Mouse (Mus musculus) spleen, adult 2 months (tissue): ENCODE measurements around the gene N4bp2. TPM values are rescaled to one million over a fixed set of nuclear protein-coding genes. Genes with fewer than 3 reads are reported as not detected.
"Not testable (repeated sequence)": the region's sequence is repeated elsewhere in the genome, so short reads cannot be mapped to it uniquely, and the experiment has no call there.

ENCODE experiments used
- DNase-seq, 2 experiments: peaks; one replicate each; pipeline versions ENCODE4 v3.0.0 to v3.0.0-alpha.2; 2012 to 2021; ENCODE audit warnings: low spot score in 2 of 2, low read depth in 1 of 2
- H3K27ac ChIP-seq: fragments of 200-500 bp; 2 replicates; pipeline ENCODE4 v1.5.1; 2012; ENCODE audit warnings: low read length, inconsistent platforms; ENCODE audit not compliant: insufficient read depth
- H3K27me3 ChIP-seq: fragments of 200-500 bp; 2 replicates; pipeline ENCODE4 v1.6.1; 2012; ENCODE audit warnings: mild to moderate bottlenecking, moderate library complexity, low read length, inconsistent platforms; ENCODE audit not compliant: control insufficient read depth, insufficient read depth
- H3K36me3 ChIP-seq: fragments of 200-500 bp; 2 replicates; pipeline ENCODE4 v1.6.1; 2012; ENCODE audit warnings: mild to moderate bottlenecking, low read length, inconsistent platforms; ENCODE audit not compliant: control insufficient read depth, insufficient read depth
- H3K4me1 ChIP-seq: fragments of 200-500 bp; 2 replicates; pipeline ENCODE4 v1.6.1; 2011; ENCODE audit warnings: inconsistent platforms; ENCODE audit not compliant: control insufficient read depth, insufficient read depth, insufficient read length
- H3K4me3 ChIP-seq: fragments of 200-500 bp; 2 replicates; pipeline ENCODE4 v1.5.1; 2011; ENCODE audit warnings: mild to moderate bottlenecking, inconsistent platforms; ENCODE audit not compliant: insufficient read depth, insufficient read length; ENCODE audit errors: extremely low read depth
- CTCF ChIP-seq: fragments of 200-500 bp; IDR thresholded peaks from 2 replicates; pipeline ENCODE4 v1.5.1; 2011; ENCODE audit warnings: mild to moderate bottlenecking, inconsistent platforms; ENCODE audit not compliant: insufficient read depth, insufficient read length, insufficient replicate concordance; ENCODE audit errors: extremely low read depth
- POLR2A ChIP-seq: fragments of 200-500 bp; IDR thresholded peaks from 2 replicates; pipeline ENCODE4 v1.6.1; 2011; ENCODE audit warnings: low read depth, low read length, inconsistent platforms
- WGBS: fragments of 180-500 bp; shearing (Covaris S2); methylation state at CpG from one replicate; pipeline ENCODE4 v1.1.7; 2018; 5-methylcytosine and 5-hydroxymethylcytosine counted together
- polyA plus RNA-seq: library from polyadenylated mRNA; depleted of rRNA; stranded (reverse); fragments of >200 nt; gene quantifications from 2 replicates; pipeline ENCODE4 v1.2.3, GENCODE M21; 2012; rRNA removed

N4bp2 gene
- polyA plus RNA-seq, result 7.3 and 8.7 TPM in 2 replicates

DNA sequence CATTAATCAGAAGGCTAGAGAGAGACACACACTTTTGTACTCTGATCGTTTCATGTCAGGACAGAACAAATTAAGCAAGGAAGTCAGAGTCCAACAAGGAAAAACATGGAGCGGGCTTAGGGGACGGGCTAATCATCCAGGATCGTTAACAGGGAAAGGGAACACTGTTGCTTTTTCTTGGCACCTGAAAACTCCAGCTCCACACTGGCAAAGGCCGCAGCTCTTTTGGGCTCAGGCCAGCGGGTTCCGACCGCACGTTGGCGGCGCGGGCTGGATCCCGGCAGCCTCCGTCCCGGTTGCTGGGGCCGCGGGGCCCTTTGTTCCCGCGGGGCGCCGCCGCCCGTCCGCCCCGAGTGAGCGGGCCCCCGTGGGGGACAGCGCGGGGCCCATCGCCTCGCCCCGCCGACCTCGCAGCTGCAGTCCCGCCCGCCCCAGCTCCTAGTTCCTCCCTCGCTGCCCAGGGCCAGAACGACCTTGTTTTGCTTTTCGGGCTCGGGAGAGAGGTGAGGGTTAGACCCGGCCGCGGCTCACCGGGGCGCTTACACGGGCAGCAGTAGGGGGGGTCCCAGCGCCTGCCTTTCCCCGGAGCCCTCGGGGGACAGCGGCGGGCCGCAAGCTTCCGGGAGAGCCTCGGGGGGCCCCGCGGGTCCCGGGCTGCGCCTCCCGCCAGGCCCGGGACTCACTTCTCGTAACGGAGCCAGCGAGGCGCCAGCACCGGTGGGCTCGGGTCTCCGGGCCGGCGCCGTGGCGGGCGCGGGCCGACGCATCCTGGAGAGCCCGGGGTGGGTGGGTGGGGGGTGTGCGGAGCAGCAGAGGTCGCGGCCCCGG lies at the start of gene N4bp2:
Gene N4bp2, plus strand, starts transcription at position 434 of the 828 bp plus-strand sequence.
- H3K4me1 ChIP-seq, result peaks cover 3% of the 10 kb centered on the region; the same call in 1 of the 2 replicates
- under 1% methylated on average over 76 of the region's 80 CpGs for WGBS
- H3K36me3 ChIP-seq, result no peaks in the 10 kb centered on the region
- H3K27me3 ChIP-seq, result peaks cover 2% of the 10 kb centered on the region; the same call in 1 of the 2 replicates
- TF ChIP-seq POLR2A (no peak), CTCF (no peak)
- DNase-seq, result peak; percentile 29 to 76
- H3K4me3 ChIP-seq, result peak within 1 kb of the TSS; percentile 74
- H3K27ac ChIP-seq, result peak within 1 kb of the TSS; percentile 99

DNA sequence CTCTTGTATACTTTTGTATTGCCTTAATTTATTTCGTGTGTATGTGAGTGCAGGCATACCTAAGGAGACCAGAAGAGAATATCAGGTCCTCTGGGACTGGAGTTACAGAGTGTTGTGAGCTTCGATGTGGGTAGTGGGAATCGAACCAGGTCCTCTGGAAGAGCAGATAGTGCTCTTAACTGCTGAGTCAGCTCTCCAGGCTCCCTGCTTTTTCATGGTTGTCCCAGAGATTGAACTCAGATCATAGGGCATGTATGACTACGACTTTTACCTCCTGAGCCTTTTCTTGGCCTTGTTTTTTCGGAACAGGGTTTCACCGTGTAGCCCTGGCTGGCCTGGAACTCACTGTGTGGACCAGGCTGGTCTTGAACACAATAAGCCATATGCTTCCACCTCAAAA lies 48.2 kb upstream of the N4bp2 start:
- no peak overlapping the region for H3K27ac ChIP-seq
- H3K4me3 ChIP-seq, result no peak overlapping the region
- no peaks in the 10 kb centered on the region; the same call in 1 of the 2 replicates for H3K4me1 ChIP-seq
- no peak for DNase-seq
- WGBS, result 91% methylated on average over 6 of the region's 6 CpGs
- no peak for TF ChIP-seq POLR2A
- TF ChIP-seq CTCF, result no peak
- no peaks in the 10 kb centered on the region for H3K27me3 ChIP-seq
- no peaks in the 10 kb centered on the region for H3K36me3 ChIP-seq

DNA sequence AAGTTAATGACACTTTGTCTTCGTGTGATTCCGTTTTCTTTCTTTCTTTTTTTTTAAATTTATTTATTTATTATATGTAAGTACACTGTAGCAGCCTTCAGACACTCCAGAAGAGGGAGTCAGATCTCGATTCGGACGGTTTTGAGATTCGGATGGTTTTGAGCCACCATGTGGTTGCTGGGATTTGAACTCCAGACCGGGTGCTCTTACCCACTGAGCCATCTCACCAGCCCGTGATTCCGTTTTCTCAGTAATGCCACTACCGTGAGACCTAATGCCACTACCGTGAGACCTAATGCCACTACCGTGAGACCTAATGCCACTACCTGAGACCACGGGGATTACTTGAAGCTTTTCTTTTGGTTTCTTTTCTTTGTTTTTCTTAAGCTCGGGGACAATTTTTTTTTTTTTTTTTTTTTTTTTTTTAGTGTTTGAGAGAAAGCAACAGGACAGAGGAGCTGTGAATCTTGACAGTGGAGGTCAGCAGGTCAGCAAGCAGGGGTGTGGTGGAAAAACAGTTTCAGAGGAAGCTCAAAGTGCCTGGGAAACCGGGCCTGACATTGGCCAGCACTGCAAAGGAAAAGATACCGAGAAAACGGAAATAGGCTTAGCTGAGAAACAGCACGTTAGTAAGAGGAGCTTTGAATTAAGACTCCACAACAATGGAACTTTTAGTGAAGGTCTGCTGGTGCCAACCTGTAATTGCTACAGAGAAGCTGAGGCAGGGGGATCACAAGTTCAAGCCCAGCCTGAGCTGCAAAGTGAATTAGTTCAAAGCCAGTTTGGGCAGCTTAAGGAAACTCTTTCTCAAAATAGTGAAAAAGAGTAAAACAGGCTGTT lies 46.0 kb upstream of the N4bp2 start:
- TF ChIP-seq POLR2A, result no peak
- no peak for TF ChIP-seq CTCF

DNA sequence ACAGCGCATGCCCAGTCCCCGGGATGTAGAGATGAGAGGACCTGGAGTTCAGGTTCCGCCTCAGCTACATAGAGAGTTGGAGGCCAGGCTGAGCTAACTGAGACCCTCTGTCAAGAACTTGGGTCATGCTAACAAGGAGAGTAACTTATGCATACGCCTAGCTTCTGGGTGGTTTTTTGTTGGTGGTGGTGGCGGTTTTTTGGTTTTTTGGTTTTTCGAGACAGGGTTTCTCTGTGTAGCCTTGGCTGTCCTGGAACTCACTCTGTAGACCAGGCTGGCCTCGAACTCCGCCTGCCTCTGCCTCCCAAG lies 45.5 kb upstream of the N4bp2 start:
- H3K27ac ChIP-seq, DNase-seq, H3K27me3 ChIP-seq, H3K4me1 ChIP-seq, H3K36me3 ChIP-seq, H3K4me3 ChIP-seq: not testable (repeated sequence)
- WGBS, result 92% methylated on average over 8 of the region's 8 CpGs

More for the DNA sequence above, 46.0 kb upstream of the N4bp2 start:
- Histone ChIP-seq H3K27me3 (no peaks in the 10 kb centered on the region), H3K27ac (no peak overlapping the region), H3K36me3 (no peaks in the 10 kb centered on the region), H3K4me1 (no peaks in the 10 kb centered on the region; the same call in 1 of the 2 replicates), H3K4me3 (no peak overlapping the region)
- WGBS, result 75% methylated on average over 18 of the region's 18 CpGs
- DNase-seq, result no peak

DNA sequence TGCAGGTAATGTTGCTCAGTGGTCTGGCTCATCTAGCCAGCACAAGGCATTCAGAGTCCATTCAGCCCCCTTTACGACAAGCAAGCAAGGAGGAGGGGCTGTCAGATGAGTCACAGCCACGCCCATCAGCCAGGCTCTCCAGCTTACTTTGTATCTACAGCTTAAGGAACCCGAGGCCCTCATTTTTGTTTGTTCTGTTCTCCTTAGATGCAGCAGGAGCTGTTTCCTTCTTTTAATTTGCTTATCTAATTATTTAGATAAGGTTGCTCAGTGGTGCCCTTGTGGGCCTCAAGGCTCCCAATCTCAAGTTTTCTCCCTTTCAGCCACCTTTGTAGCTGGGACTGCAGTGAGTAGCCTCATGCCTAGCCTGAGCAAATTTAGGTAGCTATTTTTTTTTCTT lies 45.0 kb upstream of the N4bp2 start:
- no peak for DNase-seq
- TF ChIP-seq CTCF, result no peak
- no peaks in the 10 kb centered on the region; the same call in 1 of the 2 replicates for H3K4me1 ChIP-seq

DNA sequence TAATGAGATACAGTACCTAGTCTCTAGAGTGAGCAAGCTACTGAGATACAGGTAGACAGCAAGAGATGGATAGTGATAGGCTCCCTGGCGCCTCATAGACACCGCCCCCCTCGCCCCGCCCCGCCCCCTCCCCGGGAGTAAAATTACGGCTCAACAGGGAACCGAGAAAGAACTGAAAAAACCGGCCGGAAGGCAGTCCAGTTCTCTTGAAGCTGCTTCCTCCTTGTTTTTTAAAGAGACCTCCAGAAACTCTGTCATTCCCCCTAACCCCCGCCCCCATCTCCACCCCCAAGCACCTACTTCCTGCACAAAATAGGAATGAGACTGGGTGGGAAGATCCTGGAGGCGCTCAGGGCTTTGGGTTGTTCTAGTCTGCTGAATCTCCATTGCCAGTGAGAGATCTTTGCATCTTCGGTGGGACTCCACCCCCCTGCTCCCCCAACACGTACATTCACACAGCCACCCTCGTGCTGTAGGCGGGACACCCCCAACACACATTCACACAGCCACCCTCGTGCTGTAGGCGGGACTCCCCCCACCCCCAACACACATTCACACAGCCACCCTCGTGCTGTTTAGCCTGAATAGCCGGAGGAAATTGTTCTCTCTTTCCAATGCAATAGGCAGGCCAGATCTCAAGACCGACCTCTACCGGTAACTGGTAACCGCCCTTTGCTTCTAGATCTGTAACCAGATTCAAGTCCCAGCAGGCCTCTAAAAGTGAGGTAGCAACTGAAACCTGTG lies 38.8 kb upstream of the N4bp2 start:
- 1% methylated on average over 23 of the region's 23 CpGs for WGBS
- Histone ChIP-seq H3K27me3 (no peaks in the 10 kb centered on the region), H3K27ac (peak overlapping the region; percentile 91), H3K36me3 (no peaks in the 10 kb centered on the region), H3K4me3 (peak overlapping the region; percentile 49), H3K4me1 (peaks cover 5% of the 10 kb centered on the region; the same call in 1 of the 2 replicates)
- DNase-seq, result peak; percentile 80 to 87
- TF ChIP-seq CTCF (peak; percentile 20; the same call in 1 of the 2 replicates), POLR2A (no peak)

More for the DNA sequence above, 45.0 kb upstream of the N4bp2 start:
- Histone ChIP-seq H3K27me3 (no peaks in the 10 kb centered on the region), H3K27ac (no peak overlapping the region), H3K36me3 (no peaks in the 10 kb centered on the region), H3K4me3 (no peak overlapping the region)
- 64% methylated on average over 3 of the region's 3 CpGs for WGBS
